Mouse (Mus musculus): ENCODE data around the gene Cabcoco1.

Gene Cabcoco1

DNA sequence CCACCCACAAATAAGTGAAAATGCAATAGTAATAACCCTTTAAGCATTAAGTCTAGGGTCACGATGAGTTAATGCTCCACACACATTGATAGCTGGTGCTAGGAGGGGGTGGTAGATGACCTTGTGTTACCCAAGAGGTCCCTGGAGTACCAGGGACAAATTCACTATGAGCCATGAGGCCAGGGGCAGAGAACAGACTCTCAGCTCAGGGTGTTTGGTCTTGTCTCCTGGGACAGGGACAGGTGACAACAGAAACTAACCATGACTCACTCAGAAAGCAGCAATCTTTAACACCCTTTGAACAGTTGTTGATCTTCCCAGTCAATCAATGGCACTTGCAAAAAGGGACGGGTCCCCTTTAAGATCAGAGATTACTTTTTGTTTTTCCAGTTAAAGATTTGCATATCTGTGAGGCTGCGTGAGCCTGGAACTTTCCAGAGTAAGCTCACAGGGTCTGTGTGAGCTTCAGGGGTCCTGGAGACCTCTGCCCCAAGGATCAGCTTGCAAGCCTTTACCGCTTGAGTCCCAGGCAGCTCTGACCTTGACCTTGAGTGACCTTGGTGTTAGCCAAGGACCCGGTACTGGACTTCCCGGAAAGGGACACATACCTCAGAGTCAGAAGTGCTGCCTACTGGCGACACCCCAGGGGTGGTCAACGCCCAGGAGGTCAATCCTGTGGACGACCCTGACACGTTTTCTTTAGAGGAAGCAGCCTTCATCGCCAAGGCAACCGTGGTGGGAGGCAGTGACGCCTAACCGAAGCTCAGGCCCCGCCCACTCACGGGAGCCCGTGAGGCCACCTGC, at the start of gene Cabcoco1:
TSS of gene Cabcoco1 (minus strand) at position 758 of the 804 bp plus-strand sequence.
- peak; percentile 92 for DNase-seq (ENCODE audit: low read depth, low spot score)

GRCm38 (mm10) chr10:68589530-68590252, 48.0 kb upstream of the Cabcoco1 start:
- DNase-seq (ENCODE audit: low read depth, low spot score): no peak

- DNase-seq (ENCODE audit: low read depth, low spot score): no peak
Observed at GRCm38 (mm10) chr10:68587416-68588040, 45.8 kb upstream of the Cabcoco1 start.

GRCm38 (mm10) chr10:68577321-68577720, 35.6 kb upstream of the Cabcoco1 start:
- DNase-seq (ENCODE audit: low read depth, low spot score): no peak

GRCm38 (mm10) chr10:68568172-68568571, 26.5 kb upstream of the Cabcoco1 start:
- DNase-seq (ENCODE audit: low read depth, low spot score): no peak

DNA sequence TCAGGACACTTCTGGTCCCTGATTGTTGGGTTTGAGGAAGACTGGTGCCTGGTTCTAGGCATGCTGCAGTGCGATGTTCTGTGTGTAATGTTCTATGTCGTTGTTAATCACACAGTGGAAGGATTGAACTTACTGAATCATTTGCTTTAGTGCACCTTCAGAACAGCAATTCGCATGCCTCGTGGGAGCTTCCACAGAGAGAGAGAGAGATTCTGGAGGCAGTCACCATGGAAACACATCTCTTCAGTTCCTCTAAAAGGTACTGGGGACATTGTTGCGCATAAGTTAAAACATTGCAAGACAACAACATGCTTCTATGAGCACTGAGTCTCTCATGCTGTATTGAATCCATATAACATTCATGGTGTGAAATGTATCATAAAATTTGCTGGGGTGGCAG, 20.6 kb upstream of the Cabcoco1 start:
- no peak for DNase-seq (ENCODE audit: low read depth, low spot score)

DNA sequence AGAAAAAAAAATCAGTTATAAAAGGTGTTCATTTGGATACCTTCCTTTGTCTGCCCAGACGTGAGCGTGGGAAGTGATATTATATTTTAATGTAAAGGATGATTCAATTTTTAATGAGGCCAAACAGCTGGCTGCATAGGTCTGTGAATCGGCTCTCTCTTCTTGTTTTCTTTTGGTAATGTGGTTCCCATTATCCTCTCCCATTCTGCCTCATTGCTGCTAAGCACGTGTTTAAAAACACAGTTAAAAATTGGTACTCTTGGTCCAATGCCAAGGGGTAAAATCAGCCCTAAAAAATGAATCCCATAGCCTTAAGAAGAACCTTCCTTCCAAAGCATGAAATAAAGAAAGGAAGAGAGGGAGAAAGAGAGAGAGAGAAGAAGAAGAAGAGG, 17.1 kb upstream of the Cabcoco1 start:
- DNase-seq (ENCODE audit: low read depth, low spot score): no peak

DNA sequence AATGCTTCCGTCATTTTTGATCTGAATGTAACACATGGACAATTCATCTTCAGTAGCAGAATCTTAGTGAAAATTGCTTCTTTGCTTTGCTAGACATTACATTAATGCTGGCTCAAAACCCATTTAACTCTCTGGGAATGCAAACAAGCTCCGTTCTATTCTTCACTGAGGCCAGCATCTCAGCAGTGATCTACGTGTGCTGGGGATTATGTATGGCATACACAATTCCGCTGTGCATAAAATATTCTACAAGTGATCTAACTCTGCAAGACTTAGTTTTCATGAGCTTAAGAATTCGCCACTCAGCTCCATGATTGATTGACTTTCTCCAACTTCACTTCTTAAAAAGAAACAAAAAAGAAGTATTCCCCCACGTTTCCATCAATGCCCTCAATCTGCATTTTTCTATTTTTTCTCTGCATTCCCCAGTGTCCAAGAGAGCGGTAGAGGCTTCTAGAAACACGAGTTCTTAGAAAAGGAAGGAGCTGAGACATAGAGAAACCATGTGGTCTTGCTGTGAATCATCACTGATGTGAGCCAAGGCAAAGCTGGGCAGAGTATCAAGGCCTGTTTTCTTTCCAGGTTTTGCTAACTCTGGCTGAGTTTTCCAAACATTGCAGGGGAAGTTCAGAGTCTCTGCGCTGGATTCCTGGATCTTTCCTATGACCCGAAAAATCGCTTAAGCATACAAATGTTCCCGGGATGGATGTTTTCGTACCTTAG, 16.6 kb upstream of the Cabcoco1 start:
- DNase-seq (ENCODE audit: low read depth, low spot score): no peak

- DNase-seq (ENCODE audit: low read depth, low spot score): no peak
Observed at GRCm38 (mm10) chr10:68553677-68554076, 12.0 kb upstream of the Cabcoco1 start.

GRCm38 (mm10) chr10:68552556-68552955, 10.9 kb upstream of the Cabcoco1 start:
- no peak for DNase-seq (ENCODE audit: low read depth, low spot score)

DNA sequence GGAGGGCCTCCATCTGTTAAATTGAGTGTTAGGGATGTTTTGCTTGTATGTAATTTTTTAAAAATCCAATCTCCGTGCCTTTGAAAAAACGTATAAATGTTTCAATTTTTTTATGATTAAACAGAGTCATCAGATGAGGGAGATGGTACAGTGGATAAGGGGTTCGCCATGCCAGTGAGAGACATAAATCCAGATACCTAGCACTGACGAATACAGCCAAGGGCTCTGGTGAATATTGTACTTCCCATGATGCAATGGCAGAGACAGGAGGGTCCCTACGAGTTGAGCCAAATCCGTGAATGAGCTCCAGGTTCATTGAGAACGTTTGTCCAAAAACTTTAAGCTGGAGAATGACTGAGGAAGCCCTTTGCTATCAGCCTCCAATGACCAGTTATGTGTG, 9.6 kb upstream of the Cabcoco1 start:
- no peak for DNase-seq (ENCODE audit: low read depth, low spot score)

- no peak for DNase-seq (ENCODE audit: low read depth, low spot score)
Observed at GRCm38 (mm10) chr10:68550668-68551267, 9.1 kb upstream of the Cabcoco1 start.

- DNase-seq (ENCODE audit: low read depth, low spot score): no peak
Observed at GRCm38 (mm10) chr10:68543107-68543506, 1.4 kb upstream of the Cabcoco1 start.

- no peak for DNase-seq (ENCODE audit: low read depth, low spot score)
Observed at GRCm38 (mm10) chr10:68541943-68542420, 286 bp upstream of the Cabcoco1 start.

GRCm38 (mm10) chr10:68540612-68541011, 1.1 kb downstream of the Cabcoco1 start:
- no peak for DNase-seq (ENCODE audit: low read depth, low spot score)

DNA sequence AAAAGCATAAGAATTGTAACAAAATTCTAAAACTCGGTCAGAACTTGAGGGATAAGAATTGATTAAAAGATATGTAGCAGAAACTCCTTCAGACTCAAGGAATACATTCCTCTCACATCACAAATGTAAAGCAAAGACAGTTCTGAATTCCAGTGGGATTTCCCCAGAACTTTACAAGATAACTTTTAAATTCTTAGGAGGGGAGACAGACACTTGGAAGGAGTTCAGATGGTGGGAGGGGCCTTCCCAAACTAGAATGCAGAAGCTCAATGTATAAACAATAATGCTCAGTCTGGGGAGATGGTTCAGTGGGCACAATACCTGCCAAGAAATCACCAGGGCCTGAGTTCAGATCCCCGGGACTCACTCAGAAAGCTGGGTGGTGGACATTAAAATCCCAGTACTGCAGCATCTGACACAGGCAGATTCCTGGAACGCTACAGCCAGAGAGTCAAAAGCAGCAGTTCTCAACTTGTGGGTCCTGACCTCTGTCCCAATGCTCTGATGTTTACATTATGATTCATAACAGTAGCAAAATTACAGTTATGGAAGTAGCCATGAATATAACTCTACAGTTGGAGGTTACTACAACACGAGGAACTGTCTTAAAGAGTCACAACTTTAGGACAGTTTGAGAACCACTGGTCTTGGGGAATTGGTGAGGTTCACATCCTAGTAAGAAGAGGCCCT, 4.3 kb downstream of the Cabcoco1 start:
- DNase-seq (ENCODE audit: low read depth, low spot score): no peak

GRCm38 (mm10) chr10:68529364-68530049, 12.2 kb downstream of the Cabcoco1 start:
- DNase-seq (ENCODE audit: low read depth, low spot score): no peak

DNA sequence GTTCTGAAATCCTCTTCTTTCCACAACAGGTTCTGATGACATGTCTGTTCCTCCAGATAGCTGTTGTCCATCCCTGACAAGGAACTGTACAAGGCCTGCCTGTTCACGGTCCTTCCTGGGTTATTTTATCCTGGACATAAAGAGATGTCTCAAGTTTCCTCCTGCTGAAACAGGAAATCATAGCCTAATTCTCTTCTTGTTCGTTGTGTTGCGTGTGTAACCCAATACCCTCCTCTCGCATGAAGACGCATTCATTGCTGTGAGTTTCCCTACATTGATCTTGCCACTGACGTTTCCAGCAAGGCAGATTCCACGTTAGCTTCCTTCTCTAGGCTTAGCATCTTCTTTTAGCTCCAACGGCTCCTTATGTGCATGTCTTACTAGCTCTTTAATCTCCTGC, 12.7 kb downstream of the Cabcoco1 start:
- DNase-seq (ENCODE audit: low read depth, low spot score): no peak

- no peak for DNase-seq (ENCODE audit: low read depth, low spot score)
Observed at GRCm38 (mm10) chr10:68522106-68522505, 19.6 kb downstream of the Cabcoco1 start.

DNA sequence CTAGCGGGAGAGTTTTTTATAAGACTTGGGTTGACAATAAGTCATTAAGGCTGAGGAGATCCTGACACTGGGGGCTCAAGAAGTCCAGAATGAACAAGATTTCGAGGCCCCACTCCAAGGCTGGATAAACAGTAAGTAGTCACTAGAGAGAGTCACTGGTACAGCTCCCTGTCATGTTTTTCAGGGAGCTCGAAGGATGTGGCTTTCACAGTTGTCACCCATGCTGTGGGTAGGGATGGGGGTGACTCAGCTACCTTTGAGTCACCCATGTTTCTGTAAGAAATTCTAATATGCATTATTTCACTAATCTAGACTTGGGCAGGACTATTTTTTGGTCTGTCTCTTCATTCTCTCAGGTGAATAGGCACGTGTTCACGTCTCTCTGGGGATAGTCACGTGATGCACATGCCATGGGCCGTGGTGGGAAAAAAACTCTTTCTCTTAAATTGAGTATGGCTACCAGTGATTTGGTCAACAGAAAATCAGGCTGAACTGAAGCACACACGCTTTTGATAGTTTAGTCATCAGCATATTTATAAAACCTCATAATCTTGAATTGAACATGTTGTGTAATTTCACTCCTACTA, 29.2 kb downstream of the Cabcoco1 start:
- no peak for DNase-seq (ENCODE audit: low read depth, low spot score)
